Mouse (Mus musculus) cerebellum, postnatal 25 days (tissue): Measurements from ENCODE around the gene Npr1.

Experiments used
- DNase-seq, 2 experiments: peaks; one replicate each; pipeline ENCODE4 v3.0.0; 2021; ENCODE audit warnings: mixed read lengths in 2 of 2

The Npr1 gene

DNA sequence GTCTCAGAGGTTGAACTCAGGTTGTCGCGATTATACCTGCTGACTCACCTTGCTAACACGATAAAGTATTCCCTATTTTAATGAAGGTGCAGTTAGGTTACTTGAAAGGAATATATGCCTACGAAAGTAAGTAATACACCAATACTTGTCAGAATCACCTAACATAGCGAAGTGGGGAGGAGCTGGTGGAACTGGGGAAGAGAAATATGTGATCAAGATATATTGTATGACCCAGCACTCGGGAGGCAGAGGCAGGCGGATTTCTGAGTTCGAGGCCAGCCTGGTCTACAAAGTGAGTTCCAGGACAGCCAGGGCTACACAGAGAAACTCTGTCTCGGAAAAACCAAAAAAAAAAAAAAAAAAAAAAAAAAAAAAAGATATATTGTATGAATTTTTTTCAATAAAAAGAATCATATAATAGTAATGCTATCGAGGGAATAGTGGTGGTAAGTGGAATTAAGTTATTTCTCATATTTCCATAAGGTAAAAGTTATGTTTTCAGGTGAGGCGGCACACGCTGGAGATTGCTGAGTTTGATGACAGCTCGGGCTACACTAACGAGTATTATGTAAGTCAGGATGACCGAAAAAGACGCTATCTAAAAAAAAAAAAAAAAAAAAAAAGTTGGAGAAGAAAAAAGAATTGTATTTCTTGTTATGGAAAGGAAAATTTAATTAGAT, 9.6 kb upstream of the Npr1 start:
- peak in 1 of 2 experiments; percentile 23 for DNase-seq

DNA sequence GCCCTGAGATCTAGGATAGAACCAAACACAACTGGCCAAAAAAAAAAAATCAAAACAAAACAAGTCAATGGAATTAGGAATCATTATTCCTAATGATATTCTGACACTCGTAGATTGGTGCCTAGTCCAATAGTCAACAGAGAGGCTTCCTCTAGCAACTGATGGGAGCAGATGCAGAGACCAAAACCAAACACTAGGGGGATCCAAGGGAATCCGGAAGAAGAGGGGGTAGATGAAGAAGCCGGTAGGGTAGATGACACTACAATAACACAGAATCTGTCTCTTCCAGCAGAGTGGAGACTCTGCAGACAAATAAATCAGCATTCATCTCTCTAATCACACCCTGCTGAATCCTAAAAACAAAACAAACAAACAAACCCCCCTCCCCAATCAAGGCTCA, 6.5 kb upstream of the Npr1 start:
- DNase-seq, result peak in 1 of 2 experiments; percentile 54

DNA sequence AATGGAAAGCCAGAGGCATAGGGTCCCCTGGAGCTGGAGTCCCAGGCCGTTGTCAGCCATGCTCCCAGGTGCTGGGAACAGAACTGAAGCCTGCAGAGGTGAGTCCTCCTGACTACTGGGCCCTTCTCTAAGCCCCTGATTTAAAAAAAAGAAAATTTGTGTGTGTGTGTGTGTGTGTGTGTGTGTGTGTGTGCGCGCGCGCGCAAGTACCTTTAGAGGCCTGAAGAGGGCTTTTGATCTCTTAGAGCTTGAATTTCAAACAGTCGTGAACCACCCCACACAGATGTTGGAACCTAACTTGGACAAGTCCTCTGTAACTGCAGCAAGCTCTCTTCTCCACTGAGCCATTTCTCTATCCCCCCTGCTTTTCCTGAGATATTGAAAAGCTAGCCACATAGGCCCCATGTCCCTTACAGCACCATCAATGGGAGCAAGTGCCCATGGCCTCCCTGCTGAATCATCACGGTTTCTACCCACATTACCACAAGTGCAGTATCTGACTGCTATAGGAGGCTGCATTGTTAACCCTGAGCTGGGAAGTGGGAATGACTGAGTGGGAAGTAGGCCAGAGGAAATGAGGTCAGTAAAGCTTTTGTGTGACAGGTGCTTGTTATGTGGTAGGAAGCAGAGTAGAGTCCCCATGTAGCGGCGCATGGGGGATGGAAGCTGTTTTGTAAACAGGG, 2.1 kb upstream of the Npr1 start:
- DNase-seq, result no peak

DNA sequence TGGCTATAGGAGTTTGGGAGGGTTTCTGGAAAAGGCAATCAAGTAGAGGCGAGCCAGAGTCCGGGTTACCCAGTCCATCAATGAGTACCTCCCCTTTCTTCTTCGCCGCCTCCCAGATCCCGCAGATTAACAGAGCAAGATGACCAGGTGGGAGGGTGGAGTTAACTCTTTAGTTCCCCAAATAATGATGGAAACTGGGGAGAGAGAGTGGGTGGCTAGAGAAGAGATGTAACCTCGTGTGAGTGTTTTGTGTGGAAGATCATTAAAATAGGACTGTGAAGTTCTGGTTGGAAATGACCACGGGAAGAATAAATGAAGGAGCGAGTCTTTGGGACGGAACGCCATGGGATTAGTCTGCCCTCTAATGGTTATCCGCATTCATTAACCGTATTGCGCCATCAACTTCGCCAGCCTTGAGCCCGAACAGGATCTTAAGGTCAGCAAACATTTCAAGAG, 673 bp upstream of the Npr1 start:
- DNase-seq, result peak; percentile 55 to 71

DNA sequence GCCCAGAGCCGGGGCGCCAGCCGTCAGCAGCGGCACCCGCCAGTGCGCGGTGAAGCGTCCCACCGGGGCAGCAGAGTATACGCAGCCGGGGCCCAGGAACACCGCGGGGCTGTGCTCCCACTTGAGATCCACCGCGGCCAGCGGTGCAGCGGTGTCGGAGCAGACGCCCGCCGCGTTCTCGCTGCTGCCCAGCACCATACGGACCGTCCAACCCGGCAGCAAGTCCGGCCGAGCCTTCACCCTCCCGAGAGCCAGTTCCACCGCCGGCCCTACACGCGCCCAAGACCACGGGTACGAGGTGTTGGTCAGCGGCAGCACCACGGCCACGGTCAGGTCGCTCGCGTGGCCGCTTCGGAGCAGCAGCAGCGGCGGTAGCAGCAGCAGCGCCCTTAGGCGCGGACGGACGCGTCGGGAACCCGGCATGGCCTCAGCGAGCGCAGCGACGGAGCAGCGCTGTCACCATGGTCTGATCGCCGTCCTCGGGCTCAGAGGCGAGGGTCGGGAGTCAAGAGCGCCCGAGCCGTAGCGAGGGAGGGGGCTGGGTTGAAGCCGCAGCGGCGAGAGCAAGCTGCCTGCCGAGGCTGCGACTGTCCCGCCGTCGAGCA, 483 bp downstream of the Npr1 start:
- DNase-seq, result peak; percentile 29 to 37

DNA sequence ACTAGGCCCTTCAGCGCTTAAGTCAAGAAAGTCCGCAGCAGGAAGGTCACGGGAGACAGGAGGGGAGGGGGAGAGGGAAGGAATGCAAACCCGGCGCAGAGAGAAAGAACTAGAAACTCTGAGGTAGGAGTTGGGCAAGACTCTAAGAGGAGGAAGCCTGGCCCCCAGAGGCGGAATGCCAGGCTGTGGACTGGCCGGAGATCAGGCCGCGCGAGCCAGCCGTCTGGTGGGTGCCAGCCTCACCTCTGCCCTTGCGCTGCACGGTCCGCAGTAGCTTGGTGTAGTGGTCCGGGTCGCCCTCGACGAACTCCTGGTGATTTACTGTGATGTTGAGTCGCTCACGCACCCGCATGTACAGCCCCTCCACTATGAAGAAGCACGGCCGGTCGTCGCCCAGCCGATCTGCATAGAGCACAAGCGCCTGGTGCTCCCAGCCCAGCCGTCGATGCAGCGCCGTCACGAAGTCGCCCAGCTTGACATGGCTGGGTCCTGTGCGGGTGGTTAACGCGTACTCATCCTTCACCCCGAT, 1.1 kb downstream of the Npr1 start:
- DNase-seq, result no peak

DNA sequence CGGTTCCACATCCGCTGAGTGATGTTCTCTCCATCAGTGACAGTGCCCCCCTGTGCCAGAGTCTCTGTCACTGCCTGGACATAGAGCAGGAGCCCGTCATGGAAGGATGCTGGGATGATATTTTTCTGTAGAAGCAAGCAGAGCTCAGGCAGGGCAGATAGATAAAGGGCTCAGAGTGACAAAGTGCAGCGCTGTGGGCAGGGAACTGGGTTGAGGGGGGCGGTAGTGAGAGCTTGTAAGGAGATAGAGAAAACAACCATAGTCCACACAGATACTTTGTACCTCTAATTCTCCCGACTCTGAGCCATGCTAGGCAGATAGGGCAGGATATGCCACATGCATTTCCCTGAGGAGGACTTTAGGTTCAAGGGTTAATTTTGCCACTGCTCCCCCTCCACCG, 3.1 kb downstream of the Npr1 start:
- no peak for DNase-seq

DNA sequence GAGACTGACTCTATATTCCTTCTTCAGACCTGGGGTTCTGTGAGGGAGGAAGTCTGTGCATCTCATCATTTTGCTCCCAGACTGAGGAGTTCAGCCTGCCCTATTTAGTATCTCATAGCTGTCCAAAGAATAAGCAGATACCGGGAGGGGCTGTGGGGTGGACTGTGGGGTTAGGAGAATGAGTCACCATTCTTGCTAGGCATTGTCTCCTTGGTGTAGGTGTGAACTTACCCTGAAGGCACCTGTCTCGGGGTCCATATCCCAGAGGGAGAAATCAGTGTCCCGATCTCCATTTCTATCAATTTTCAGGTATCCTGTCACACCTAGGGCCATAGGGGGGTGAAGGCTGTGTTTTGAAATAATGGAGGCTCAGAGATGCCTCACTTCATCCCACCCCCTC, 3.7 kb downstream of the Npr1 start:
- no peak for DNase-seq

DNA sequence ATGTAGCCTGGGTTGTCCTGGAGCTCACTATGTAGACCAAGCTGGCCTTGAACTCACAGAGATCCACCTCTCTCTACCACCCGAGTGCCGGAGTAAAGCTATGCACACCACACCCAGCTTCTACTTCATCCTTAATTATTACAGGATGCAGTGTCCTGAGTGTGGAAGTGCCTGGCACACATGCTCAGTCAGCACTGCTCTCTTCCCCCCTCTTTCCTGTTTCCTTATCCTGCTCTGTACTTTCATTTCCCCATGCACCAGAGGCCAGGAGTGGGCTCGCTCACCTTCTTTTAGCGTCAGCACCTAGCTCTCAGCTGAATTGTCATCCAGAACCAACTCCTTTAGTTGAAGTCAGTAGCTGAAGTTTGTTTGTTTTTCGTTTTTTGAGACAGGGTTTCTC, 5.4 kb downstream of the Npr1 start:
- no peak for DNase-seq

DNA sequence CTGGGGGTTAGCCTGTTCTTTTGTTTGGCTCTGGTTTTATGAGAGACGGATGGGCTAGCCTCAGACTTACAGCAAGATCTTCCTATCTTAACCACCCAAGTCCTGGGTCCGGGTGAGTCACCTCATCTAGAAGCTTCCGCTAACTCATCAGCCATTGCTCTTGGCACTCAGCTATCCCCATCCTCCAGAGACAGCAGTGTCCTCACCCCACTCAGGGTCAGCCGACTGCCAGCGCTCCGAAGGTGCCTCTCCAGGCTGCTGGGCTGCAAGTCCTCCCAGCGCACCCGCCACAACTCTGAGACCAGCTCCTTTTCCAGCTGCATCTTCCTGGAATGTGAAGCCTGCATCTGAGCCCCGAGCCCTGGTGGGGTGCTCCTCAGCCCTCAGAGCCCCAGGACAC, 5.9 kb downstream of the Npr1 start:
- no peak for DNase-seq

DNA sequence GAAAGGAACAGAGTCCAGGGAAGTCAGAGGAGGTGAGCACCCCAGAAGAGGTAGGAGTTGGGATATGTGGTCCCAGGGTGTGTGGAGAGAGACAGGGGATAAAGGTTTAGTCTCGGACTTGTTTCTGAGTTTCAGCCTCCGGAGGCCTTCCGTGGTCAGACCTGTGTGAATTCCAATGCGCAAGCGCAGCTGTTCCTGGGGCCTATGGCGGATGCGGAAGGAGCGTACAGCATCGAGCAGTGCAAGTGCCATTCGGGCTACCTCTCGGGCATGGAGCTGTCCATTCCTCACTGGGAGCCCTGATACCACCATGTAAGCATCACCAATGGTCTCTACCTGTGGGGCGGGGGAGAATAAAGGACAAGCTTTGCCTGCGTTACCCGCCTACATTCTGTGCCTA, 10.7 kb downstream of the Npr1 start:
- no peak for DNase-seq

DNA sequence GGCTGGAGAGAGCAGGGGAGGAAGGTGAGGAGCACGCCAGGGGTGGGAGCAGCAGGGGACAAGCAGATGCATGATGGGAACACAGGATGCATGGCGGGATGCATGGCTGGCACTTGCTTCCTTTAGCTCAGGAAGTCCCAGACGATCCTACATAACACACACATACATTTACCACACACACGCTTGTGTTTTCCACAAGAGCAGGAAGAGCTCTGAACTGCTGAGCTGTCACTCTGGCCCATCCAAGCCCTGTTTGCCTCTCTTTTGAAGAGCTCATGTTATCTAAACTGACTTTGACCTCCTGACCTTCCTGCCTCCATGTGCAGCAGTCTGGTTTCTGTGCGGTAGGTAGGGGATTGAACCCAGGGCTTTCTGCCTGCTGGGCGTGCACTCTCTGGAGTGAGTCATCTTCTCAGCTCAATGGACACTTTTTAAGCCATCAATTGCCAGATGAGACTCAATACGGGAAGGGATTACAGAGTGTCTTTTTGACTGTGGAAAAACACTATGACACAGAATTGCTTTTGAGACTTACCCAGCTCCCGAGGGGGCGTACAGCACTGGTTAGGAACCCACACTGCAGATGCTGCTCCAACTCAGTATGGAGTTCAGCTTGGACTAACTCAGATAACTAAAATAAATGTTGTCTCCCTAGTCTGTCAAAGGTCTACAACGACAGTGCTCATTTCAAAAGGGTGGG, 14.1 kb downstream of the Npr1 start:
- no peak for DNase-seq

DNA sequence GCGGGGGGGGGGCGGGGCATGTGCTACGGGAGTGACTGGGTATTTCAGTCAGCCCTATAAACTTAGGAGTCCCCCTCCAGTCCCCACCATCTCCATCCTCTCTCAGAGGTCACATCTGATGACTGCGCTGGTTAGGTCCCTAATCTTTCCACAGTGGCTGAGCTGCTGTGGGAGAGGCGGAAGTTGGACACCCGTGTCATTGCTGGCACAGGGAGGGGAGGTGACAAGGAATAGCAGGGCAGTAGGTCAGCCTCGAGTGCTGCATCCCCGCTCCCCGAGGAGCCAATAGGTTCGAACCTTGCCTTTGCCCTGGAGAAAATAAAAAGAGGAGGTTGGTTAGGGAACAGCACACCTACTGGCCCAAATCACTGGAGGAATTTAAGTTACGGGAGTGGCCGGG, 14.8 kb downstream of the Npr1 start:
- no peak for DNase-seq

DNA sequence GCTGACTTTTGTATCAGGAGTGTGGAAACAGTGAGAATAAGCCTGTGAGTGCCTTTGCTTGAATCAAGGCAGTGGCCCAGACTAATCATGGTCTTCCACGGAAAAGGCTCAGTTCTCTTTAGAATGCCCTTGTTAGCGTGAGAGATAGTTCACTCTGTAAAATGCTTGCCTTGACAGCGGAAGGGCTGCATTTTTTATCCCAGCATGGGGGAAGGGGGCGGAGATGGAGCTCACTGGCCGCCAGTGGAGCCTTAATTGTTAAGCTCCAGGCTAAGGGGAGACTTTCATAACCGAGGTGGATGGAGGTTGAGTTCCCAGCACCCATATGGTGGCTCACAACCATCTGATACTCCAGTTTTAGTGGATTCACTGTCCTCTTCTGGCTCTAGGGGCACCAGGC, 17.0 kb downstream of the Npr1 start:
- no peak for DNase-seq

DNA sequence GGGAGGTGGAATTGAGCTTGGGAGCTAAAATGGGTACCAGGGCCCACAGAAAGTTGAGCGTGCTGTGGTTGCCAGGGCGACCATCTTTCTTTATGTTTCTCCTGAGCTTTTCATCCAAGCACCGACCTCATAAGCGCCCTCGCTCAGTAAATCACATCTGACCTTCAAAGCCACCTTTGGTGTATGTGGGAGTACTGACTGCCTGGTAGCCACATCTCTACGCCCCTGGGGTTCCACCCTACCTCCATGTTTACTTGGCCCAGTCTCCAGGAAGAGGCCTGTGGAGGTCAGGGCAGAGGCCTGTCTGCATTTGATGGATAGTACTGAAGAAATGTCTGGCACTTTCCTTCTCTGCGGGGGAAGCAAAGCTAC, 18.6 kb downstream of the Npr1 start:
- DNase-seq, result no peak

DNA sequence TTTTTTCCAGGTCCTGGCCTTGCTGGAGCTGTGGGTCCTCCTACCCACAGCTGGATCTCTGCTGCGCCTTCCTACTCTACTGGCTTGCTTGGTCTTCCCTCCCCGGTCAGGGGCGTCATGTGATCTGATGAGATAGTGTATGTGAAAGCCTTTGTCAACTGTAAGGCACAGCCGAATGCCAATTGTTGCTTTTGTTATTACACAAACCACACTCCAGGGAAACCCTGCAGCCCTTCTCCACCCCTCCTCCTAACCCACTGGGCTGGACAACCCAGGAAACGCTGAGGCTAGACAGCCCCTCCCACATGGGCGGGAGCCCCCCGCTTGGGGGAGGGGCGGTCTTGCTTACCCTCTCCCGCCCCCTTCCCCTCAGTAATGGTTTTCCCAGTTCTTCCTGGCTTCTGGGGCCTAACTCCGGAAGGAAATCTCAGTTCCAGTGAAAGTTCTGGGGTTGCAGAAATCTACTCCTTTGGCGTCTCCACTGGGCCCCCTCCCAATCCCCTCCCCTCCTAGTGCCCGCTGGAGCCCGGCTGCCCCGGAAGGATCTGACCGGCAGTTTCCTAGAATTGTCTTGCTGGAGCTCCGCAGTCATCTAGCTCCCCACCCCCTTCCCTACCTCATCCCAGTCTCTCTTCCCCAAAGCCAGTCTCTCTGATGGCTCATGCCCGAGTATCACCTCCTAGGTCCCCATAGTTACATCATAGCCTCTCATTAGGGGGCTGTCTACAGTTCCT, 19.1 kb downstream of the Npr1 start:
- peak; percentile 36 to 54 for DNase-seq

DNA sequence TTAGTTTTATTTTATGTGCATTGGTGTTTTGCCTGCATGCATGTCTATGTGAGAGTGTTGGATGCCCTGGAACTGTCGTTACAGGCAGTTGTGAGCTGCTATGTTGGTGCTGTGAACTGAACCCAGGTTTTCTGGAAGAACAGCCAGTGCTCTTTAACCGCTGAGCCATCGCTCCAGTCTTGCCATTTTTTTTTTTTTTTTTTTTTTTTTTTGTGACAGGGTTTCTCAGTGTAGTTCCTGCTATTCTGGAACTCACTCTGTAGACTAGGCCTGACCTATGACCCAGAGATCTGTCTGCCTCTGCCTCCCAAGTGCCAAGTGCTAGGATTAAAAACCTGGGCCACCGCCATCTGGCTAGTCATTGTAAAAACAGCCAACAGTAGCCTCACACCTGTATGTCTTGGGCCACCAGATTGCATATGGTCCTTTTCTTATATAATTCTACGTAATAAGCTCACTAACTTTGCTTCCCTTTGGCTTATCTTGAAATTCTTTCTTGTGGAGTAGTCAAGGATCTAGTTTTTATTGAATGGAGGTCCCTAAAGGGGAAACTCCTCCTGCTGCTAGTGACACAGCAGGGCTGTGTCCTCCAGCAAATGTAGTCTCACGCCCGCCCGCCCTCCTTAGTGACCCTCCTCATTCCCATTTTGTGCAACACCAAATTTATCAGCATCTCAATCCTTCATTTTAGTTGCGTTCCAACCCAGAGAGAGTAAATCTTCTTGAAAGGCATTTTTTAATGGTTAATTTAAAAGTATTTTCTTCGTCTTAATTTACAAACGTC, 20.1 kb downstream of the Npr1 start:
- DNase-seq, result no peak

DNA sequence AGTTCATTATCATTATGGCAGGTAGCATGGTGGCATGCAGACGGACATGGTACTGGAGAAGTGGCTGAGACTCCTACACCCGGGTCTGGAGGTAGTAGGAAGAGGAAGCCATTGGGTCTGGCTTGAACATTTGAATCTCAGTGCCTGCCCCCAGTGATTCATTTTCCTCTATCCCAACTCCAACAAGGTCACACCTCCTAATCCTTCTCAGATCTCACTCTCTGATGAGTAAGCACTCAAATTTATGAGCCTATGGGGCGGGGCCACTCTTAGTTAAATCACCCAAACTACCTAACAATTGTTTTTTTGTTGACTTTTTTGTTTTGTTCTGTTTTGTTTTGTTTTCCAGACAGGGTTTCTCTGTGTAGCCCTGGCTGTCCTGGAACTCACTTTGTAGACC, 21.7 kb downstream of the Npr1 start:
- no peak for DNase-seq

DNA sequence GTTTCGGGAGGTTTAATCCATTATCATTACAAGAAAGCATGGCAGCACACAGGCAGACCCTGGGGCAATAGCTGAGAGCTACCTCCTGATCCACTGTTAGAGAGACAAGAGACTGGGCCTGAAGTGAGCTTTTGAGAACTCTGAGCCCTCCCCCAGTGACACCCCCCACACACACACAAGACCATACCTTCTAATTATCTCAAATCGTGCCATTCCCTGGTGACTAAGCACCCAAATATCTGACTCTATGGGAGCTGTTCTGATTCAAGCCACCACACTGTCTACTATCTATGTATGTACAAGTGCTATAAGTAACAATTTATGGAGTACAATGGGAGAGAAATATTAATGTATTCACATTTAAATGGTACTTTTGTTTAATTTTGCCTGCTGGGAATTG, 24.9 kb downstream of the Npr1 start:
- DNase-seq, result no peak

DNA sequence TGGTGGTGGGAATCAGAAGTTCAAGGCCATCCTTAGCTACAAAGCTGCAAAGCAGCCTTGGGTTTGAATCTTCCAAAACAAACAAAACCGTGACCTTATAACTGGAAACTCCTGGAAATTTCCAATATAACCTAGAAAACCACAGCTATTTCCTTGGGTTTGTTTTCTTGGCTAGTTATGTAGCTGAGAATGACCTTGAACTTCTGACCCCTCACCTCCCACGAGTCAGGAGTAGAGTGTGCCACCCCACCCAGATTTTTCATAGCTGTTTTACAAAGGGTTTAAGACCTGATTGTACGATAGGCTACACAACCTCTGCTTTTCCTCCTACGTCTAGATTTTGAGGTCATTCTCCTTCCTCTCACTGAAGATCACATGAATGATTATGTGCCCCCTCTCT, 28.5 kb downstream of the Npr1 start:
- DNase-seq, result no peak

DNA sequence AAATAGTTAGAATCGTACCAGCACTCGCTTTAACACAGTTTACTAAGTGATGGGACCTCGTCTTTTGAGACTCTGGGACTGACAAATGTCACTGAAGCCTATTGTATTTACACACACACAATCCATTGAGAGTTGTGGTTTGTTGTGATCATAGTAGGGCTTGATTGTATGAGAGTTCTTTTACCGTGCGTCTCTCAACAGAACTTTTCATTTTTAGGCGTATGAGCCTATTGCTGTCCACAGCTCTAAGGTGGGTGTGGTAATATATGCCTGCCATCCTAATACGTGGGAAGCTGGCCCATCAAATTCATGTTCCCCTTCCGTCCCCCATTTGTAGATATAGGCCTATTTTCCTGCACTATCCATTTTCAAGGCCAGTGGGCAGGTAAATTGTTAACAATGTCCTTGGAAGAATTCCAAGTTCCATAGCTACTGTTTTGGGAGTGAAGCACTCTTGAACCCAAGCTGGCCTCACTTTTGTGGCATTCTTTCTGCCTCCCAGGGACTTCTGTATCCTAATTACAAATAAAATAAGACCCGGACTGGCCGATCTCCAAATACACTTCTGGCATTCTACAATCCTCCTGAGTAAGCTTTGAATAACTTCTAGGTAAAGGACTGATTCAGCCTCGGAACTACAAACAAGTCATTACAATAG, 31.5 kb downstream of the Npr1 start:
- peak in 1 of 2 experiments; percentile 14 for DNase-seq
